Comparison of ENCODE assay signal across 8 mouse cellular contexts in the genomic region with DNA sequence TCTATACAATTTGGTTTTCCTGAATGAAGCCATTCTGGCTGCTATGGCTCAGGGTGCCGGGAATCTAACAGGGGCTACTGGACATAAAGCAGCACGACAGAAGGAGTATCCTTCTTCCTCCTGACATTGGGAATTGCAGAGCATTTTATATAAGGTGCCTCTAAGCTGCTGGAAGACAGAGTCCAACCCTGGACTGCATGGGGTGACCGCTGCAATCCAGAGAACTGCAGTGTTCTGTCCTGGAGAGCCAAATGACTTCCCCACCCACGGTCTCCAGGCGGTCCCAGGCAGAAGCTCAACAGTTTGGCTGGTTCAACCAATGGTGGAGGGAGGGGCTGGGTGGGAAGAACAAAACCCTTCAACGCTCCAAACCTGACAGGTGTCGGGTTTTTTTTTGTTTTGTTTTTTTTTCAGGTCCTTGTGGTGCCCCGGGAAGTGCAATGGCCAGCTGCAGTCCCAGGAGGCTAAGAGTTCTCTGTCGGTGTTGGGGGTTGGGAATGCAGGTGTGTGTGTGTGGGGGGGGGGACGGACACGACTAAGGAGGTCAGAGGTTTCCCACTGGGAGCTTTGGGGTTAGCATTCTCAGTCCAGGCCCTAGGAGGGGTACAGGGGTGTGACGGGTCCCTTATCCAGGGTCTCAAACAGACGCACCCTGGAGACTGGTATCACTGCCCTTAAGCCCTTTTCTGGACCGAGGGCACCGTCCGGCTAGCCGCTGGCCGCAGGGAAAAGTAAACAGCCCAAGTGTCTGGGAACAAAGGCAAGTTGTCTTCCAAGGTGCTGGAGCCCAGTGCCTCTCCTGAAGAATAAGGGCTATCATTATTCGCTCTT. TPM values are rescaled to one million over a fixed set of nuclear protein-coding genes. Genes with fewer than 3 reads are reported as not detected.
DNase-seq lines count a peak whose midpoint lies in the region; ATAC-seq and TF ChIP-seq lines count a peak whose summit lies in the region.

No protein-coding gene starts in this region.

- no peak for TF ChIP-seq CTCF in bone marrow, adult 2 months (IDR thresholded peaks at IDR 0.05; ENCODE audit: control insufficient read depth, insufficient read depth, low read length)
- no peak for TF ChIP-seq CTCF in heart, postnatal 0 days (IDR thresholded peaks at IDR 0.05; ENCODE audit: low read depth)

- H3K36me3 ChIP-seq in kidney, embryonic 16.5 days (ENCODE audit: insufficient read depth, low read length) = peaks cover 3% of the 10 kb centered on the region
- no peaks in the 10 kb centered on the region for H3K36me3 ChIP-seq in heart, postnatal 0 days (replicated peaks; ENCODE audit: control insufficient read depth, insufficient read depth, low read length)
- peaks cover 4% of the 10 kb centered on the region for H3K36me3 ChIP-seq in midbrain, embryonic 12.5 days

- H3K4me2 ChIP-seq in kidney, embryonic 16.5 days (replicated peaks; ENCODE audit: low read depth, low read length) = peak overlapping the region; percentile 93
- peak overlapping the region; percentile 98 for H3K4me2 ChIP-seq in heart, postnatal 0 days (ENCODE audit: low read depth, low read length)
- peak overlapping the region; percentile 93 for H3K4me2 ChIP-seq in midbrain, embryonic 12.5 days (replicated peaks)

- no peaks in the 10 kb centered on the region for H3K9me3 ChIP-seq in kidney, embryonic 16.5 days (ENCODE audit: low read length)
- no peaks in the 10 kb centered on the region for H3K9me3 ChIP-seq in heart, postnatal 0 days (replicated peaks; ENCODE audit: control insufficient read depth, low read length)
- no peaks in the 10 kb centered on the region for H3K9me3 ChIP-seq in midbrain, embryonic 12.5 days

- TF ChIP-seq POLR2A in bone marrow, adult 2 months (IDR thresholded peaks at IDR 0.05; ENCODE audit: borderline replicate concordance, control insufficient read depth, low read depth, low read length) = no peak

- ATAC-seq in kidney, embryonic 16.5 days (ENCODE audit: low FRiP score, low TSS enrichment) = 0 out of 2 replicates have a peak, but pooled peaks have one; percentile 9
- ATAC-seq in heart, postnatal 0 days (ENCODE audit: insufficient read depth, low read depth) = no peak
- peak; percentile 14 for ATAC-seq in midbrain, embryonic 12.5 days (ENCODE audit: low FRiP score, low read depth)

- no peak for TF ChIP-seq EP300 in heart, postnatal 0 days (IDR thresholded peaks at IDR 0.05; ENCODE audit: low read depth)

- peaks cover 9% of the 10 kb centered on the region for H3K27me3 ChIP-seq in kidney, embryonic 16.5 days (ENCODE audit: insufficient read depth, low read length)
- peaks cover 25% of the 10 kb centered on the region; the same call in 1 of the 2 replicates for H3K27me3 ChIP-seq in heart, postnatal 0 days (ENCODE audit: control insufficient read depth, insufficient read depth, low read length)
- peaks cover 57% of the 10 kb centered on the region for H3K27me3 ChIP-seq in midbrain, embryonic 12.5 days

- 5% methylated on average over 19 of the region's 19 CpGs for WGBS in kidney, embryonic 16.5 days
- WGBS in bone marrow, adult 2 months = 11% methylated on average over 19 of the region's 19 CpGs
- 18% methylated on average over 19 of the region's 19 CpGs for WGBS in heart, postnatal 0 days
- WGBS in midbrain, embryonic 12.5 days = 3% methylated on average over 19 of the region's 19 CpGs

- no peak for DNase-seq in kidney, postnatal 36 days
- no peak for DNase-seq in heart, postnatal 0 days (ENCODE audit: low spot score)
- no peak for DNase-seq in c-Kit-positive CD71-positive TER-119-positive erythroid progenitor cells, embryonic 14.5 days (ENCODE audit: low spot score)
- DNase-seq in adrenal gland, postnatal 36 days = no peak
- no peak for DNase-seq in frontal cortex, postnatal 25 days (ENCODE audit: low spot score in 2 of 2)

- H3K9ac ChIP-seq in kidney, embryonic 16.5 days (replicated peaks; ENCODE audit: low read length) = peak overlapping the region; percentile 91
- H3K9ac ChIP-seq in heart, postnatal 0 days (replicated peaks; ENCODE audit: low read depth, low read length) = peak overlapping the region; percentile 64
- peak overlapping the region; percentile 80 for H3K9ac ChIP-seq in midbrain, embryonic 12.5 days (replicated peaks)

- peak overlapping the region; percentile 93 for H3K27ac ChIP-seq in kidney, embryonic 16.5 days (ENCODE audit: low read length)
- H3K27ac ChIP-seq in bone marrow, adult 2 months (ENCODE audit: control insufficient read depth, insufficient read depth, low read depth, low read length, poor library complexity) = no peak overlapping the region
- H3K27ac ChIP-seq in heart, postnatal 0 days (ENCODE audit: low read depth) = peak overlapping the region; percentile 74
- peak overlapping the region; percentile 95 for H3K27ac ChIP-seq in midbrain, embryonic 12.5 days (replicated peaks)

- H3K4me3 ChIP-seq in kidney, embryonic 16.5 days (ENCODE audit: low read length) = peak overlapping the region; percentile 80
- H3K4me3 ChIP-seq in bone marrow, adult 2 months (replicated peaks; ENCODE audit: control insufficient read depth, low read depth, low read length) = peak overlapping the region; percentile 4
- peak overlapping the region; percentile 62 for H3K4me3 ChIP-seq in heart, postnatal 0 days (ENCODE audit: low read depth, low read length)
- peak overlapping the region; percentile 87 for H3K4me3 ChIP-seq in midbrain, embryonic 12.5 days

- H3K4me1 ChIP-seq in kidney, embryonic 16.5 days (ENCODE audit: insufficient read depth, low read length) = peaks cover 47% of the 10 kb centered on the region
- H3K4me1 ChIP-seq in bone marrow, adult 2 months (ENCODE audit: control insufficient read depth, insufficient read depth, low read length) = no peaks in the 10 kb centered on the region
- H3K4me1 ChIP-seq in heart, postnatal 0 days (ENCODE audit: control insufficient read depth, insufficient read depth) = peaks cover 20% of the 10 kb centered on the region
- H3K4me1 ChIP-seq in midbrain, embryonic 12.5 days = peaks cover 46% of the 10 kb centered on the region

RNA-seq across cellular contexts. Expression of a gene that starts 1.4 kb away (rescaled TPM):
- polyA plus RNA-seq in kidney, embryonic 16.5 days (2015; fragmentation: Nextera tagmentation; extraction: Ambion mirVana) = 10.0 and 20.0 TPM in 2 replicates
- 1.0 and 3.2 TPM in 2 replicates for polyA plus RNA-seq in bone marrow, adult 2 months (2011; ENCODE audit: insufficient read depth, insufficient read length, low replicate concordance, missing spikeins)
- 2.3 and 4.0 TPM in 2 replicates for total RNA-seq in heart, postnatal 0 days (2014; rRNA removed; ENCODE audit: low replicate concordance)
- 5.0 and 5.5 TPM in 2 replicates for polyA plus RNA-seq in heart, postnatal 0 days (2015; fragmentation: Nextera tagmentation; extraction: Ambion mirVana)
- 35.8 and 43.3 TPM in 2 replicates for polyA plus RNA-seq in midbrain, embryonic 12.5 days (2016; fragmentation: Nextera tagmentation; extraction: Ambion mirVana)
- total RNA-seq in adrenal gland, postnatal 36 days (2021) = 1 to 10 TPM; 2.8 to 9.5 TPM

Comparison
In these comparisons a context has a peak if more than half of its experiments do, and no peak if none do; other contexts are left out.
1. H3K4me3 ChIP-seq: peak in every context shown above with its lines; median percentile 87 in midbrain, embryonic 12.5 days; 80 in kidney, embryonic 16.5 days; 62 in heart, postnatal 0 days; 4 in bone marrow, adult 2 months.